Mouse (Mus musculus) forebrain, embryonic 15.5 days (tissue): ENCODE data around the gene Rdm1. TPM values are rescaled to one million over a fixed set of nuclear protein-coding genes. Genes with fewer than 3 reads are reported as not detected.
A peak's percentile ranks its signal among the peaks of the same experiment; 100 is the strongest.

Experiments used
- ATAC-seq: fragments of 200-750 bp; cut with Nextera tagmentation; replicated peaks from 2 replicates; pipeline ENCODE4 v1.8.0; 2017; ENCODE audit warnings: mild to moderate bottlenecking, moderate TSS enrichment, moderate library complexity
- H3K27ac ChIP-seq: fragments of 300-500 bp; sonication (generic); replicated peaks from 2 replicates; pipeline ENCODE4 v1.5.1; 2015; ENCODE audit warnings: mild to moderate bottlenecking, inconsistent platforms
- H3K27me3 ChIP-seq: fragments of 300-500 bp; sonication (generic); 2 replicates; pipeline ENCODE4 v1.6.1; 2015; ENCODE audit warnings: inconsistent platforms
- H3K36me3 ChIP-seq: fragments of 300-500 bp; sonication (generic); 2 replicates; pipeline ENCODE4 v1.6.1; 2015; ENCODE audit warnings: mild to moderate bottlenecking, inconsistent platforms
- H3K4me1 ChIP-seq: fragments of 300-500 bp; sonication (generic); 2 replicates; pipeline ENCODE4 v1.6.1; 2015; ENCODE audit warnings: inconsistent platforms
- H3K4me2 ChIP-seq: fragments of 300-500 bp; sonication (generic); replicated peaks from 2 replicates; pipeline ENCODE4 v1.6.1; 2015; ENCODE audit warnings: mild to moderate bottlenecking, inconsistent platforms
- H3K4me3 ChIP-seq: fragments of 300-500 bp; sonication (generic); 2 replicates; pipeline ENCODE4 v1.5.1; 2015; ENCODE audit warnings: mild to moderate bottlenecking, inconsistent platforms
- H3K9ac ChIP-seq: fragments of 300-500 bp; sonication (generic); replicated peaks from 2 replicates; pipeline ENCODE4 v1.6.1; 2015; ENCODE audit warnings: mild to moderate bottlenecking, inconsistent platforms
- H3K9me3 ChIP-seq: fragments of 300-500 bp; sonication (generic); 2 replicates; pipeline ENCODE4 v1.6.1; 2016; ENCODE audit warnings: inconsistent platforms
- WGBS: fragments of 180-500 bp; shearing (Covaris S2); methylation state at CpG from one replicate; pipeline ENCODE4 v1.1.7; 2015; ENCODE audit warnings: mixed read lengths; 5-methylcytosine and 5-hydroxymethylcytosine counted together
- polyA plus RNA-seq: library from polyadenylated mRNA; unstranded; fragments of >200 nt; fragmentation: Nextera tagmentation; extraction: Ambion mirVana; gene quantifications from 2 replicates; pipeline ENCODE4 v1.2.1, GENCODE M21; 2015

The Rdm1 gene
- polyA plus RNA-seq, 1 experiment from 2014 or later, result 31.0 TPM

GRCm38 (mm10) chr11:101678770-101679169 is 51.8 kb downstream of the Rdm1 start:
- Histone ChIP-seq H3K4me1 (peaks cover 12% of the 10 kb centered on the region), H3K36me3 (no peaks in the 10 kb centered on the region), H3K27me3 (no peaks in the 10 kb centered on the region), H3K9me3 (no peaks in the 10 kb centered on the region), H3K4me3 (no peak overlapping the region), H3K27ac (no peak overlapping the region), H3K9ac (no peak overlapping the region), H3K4me2 (no peak overlapping the region)
- 84% methylated on average over 5 of the region's 5 CpGs for WGBS
- no peak for ATAC-seq

- ATAC-seq, result no peak
- WGBS, result 68% methylated on average over 6 of the region's 7 CpGs
- Histone ChIP-seq H3K9ac (no peak overlapping the region), H3K36me3 (no peaks in the 10 kb centered on the region), H3K4me3 (no peak overlapping the region), H3K9me3 (no peaks in the 10 kb centered on the region), H3K27ac (no peak overlapping the region), H3K4me2 (no peak overlapping the region), H3K4me1 (peaks cover 12% of the 10 kb centered on the region), H3K27me3 (no peaks in the 10 kb centered on the region)
Observed at GRCm38 (mm10) chr11:101679907-101680306, 52.9 kb downstream of the Rdm1 start.

- WGBS, result 15% methylated on average over 3 of the region's 3 CpGs
Observed at GRCm38 (mm10) chr11:101680634-101681325, 53.8 kb downstream of the Rdm1 start.

GRCm38 (mm10) chr11:101681968-101682367 is 55.0 kb downstream of the Rdm1 start:
- Histone ChIP-seq H3K9me3 (no peaks in the 10 kb centered on the region), H3K4me2 (no peak overlapping the region), H3K9ac (no peak overlapping the region), H3K27me3 (no peaks in the 10 kb centered on the region), H3K4me3 (no peak overlapping the region), H3K4me1 (peaks cover 19% of the 10 kb centered on the region), H3K27ac (peak overlapping the region; percentile 80; the same call in 1 of the 2 replicates), H3K36me3 (no peaks in the 10 kb centered on the region)
- no peak for ATAC-seq
- 72% methylated on average over 1 of the region's 1 CpGs for WGBS

More at GRCm38 (mm10) chr11:101680634-101681325, 53.8 kb downstream of the Rdm1 start:
- Histone ChIP-seq H3K27ac (peak overlapping the region; percentile 80), H3K9me3 (no peaks in the 10 kb centered on the region), H3K36me3 (no peaks in the 10 kb centered on the region), H3K4me2 (no peak overlapping the region), H3K27me3 (no peaks in the 10 kb centered on the region), H3K4me1 (peaks cover 12% of the 10 kb centered on the region), H3K9ac (no peak overlapping the region), H3K4me3 (no peak overlapping the region)
- peak; percentile 84 for ATAC-seq

GRCm38 (mm10) chr11:101682410-101682960 is 55.5 kb downstream of the Rdm1 start:
- Histone ChIP-seq H3K4me2 (no peak overlapping the region), H3K9me3 (no peaks in the 10 kb centered on the region), H3K4me1 (peaks cover 24% of the 10 kb centered on the region), H3K4me3 (no peak overlapping the region), H3K36me3 (no peaks in the 10 kb centered on the region), H3K9ac (no peak overlapping the region), H3K27ac (no peak overlapping the region), H3K27me3 (no peaks in the 10 kb centered on the region)
- 72% methylated on average over 7 of the region's 7 CpGs for WGBS
- ATAC-seq, result no peak

Other genes starting within 250 kb of the Rdm1 start
- 90.2 and 98.7 TPM in 2 replicates for gene Aarsd1, start 209.6 kb upstream of the Rdm1 start, polyA plus RNA-seq
- 6.3 and 7.3 TPM in 2 replicates for gene Gm27029, start 202.4 kb upstream of the Rdm1 start, polyA plus RNA-seq
- gene Rundc1, start 202.1 kb upstream of the Rdm1 start, polyA plus RNA-seq, result 31.7 and 32.2 TPM in 2 replicates
- gene Ptges3l, start 201.9 kb upstream of the Rdm1 start, polyA plus RNA-seq, result 1.0 and 1.7 TPM in 2 replicates
- gene Rpl27, start 184.9 kb upstream of the Rdm1 start, polyA plus RNA-seq, result 267 and 285 TPM in 2 replicates
- 2.4 and 3.2 TPM in 2 replicates for gene Ifi35, start 178.8 kb upstream of the Rdm1 start, polyA plus RNA-seq
- 121 and 142 TPM in 2 replicates for gene Rnd2, start 162.2 kb upstream of the Rdm1 start, polyA plus RNA-seq
- 77.1 and 79.8 TPM in 2 replicates for gene Vat1, start 161.0 kb upstream of the Rdm1 start, polyA plus RNA-seq
- 5.6 and 7.1 TPM in 2 replicates for gene Brca1, start 75.2 kb upstream of the Rdm1 start, polyA plus RNA-seq
- 116 and 130 TPM in 2 replicates for gene Nbr1, start 75.0 kb upstream of the Rdm1 start, polyA plus RNA-seq
- 2.0 and 2.3 TPM in 2 replicates for gene Tmem106a, start 45.0 kb upstream of the Rdm1 start, polyA plus RNA-seq
- not detected in 2 replicates for gene Gm11634, start 27.9 kb upstream of the Rdm1 start, polyA plus RNA-seq
- gene Arl4d, start 38.3 kb downstream of the Rdm1 start, polyA plus RNA-seq, result 45.8 TPM in 2 replicates
- gene Dhx8, start 105.7 kb downstream of the Rdm1 start, polyA plus RNA-seq, result 39.3 and 40.0 TPM in 2 replicates
- 5.7 and 6.1 TPM in 2 replicates for gene Etv4, start 158.2 kb downstream of the Rdm1 start, polyA plus RNA-seq